Mouse (Mus musculus): ENCODE measurements around the gene Slitrk3. TPM values are rescaled to one million over a fixed set of nuclear protein-coding genes. Genes with fewer than 3 reads are reported as not detected.
"Not testable (repeated sequence)": the region's sequence is repeated elsewhere in the genome, so short reads cannot be mapped to it uniquely, and the experiment has no call there.

The Slitrk3 gene
- total RNA-seq (2014; fragmentation: Nextera tagmentation): not detected in 2 replicates
- total RNA-seq (2017): not detected in 2 replicates

- no peak for ATAC-seq (replicated peaks; ENCODE audit: low FRiP score, low TSS enrichment, poor library complexity, severe bottlenecking)
Observed at GRCm38 (mm10) chr3:73057197-73057811, at the start of gene Slitrk3. Gene Slitrk3 (minus strand): TSS chr3:73057803.

GRCm38 (mm10) chr3:73094445-73094844, 36.8 kb upstream of the Slitrk3 start:
- ATAC-seq (replicated peaks; ENCODE audit: low FRiP score, low TSS enrichment, poor library complexity, severe bottlenecking): not testable (repeated sequence)

DNA sequence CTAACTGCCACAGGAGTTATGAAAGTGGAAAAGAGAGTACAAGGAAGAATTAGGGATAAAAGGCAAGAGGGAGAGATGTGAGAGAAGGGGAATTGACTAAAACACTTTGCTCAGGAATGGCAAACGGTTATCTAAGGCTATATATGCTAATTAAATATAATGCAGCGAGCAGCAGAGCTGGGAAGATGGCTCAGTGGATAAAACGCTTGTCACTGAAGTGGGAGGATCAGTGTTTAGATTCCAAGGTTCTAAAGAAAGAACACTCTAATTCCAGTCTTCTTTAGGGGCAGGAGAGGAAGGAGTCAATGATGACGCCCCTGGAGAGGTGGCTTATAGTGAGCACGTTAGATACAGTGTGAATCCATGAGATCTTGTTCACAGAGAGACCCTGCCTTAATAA, 27.0 kb upstream of the Slitrk3 start:
- ATAC-seq (replicated peaks; ENCODE audit: low FRiP score, low TSS enrichment, poor library complexity, severe bottlenecking): no peak

GRCm38 (mm10) chr3:73065823-73066755, 8.5 kb upstream of the Slitrk3 start:
- ATAC-seq (replicated peaks; ENCODE audit: low FRiP score, low TSS enrichment, poor library complexity, severe bottlenecking): peak; percentile 78

DNA sequence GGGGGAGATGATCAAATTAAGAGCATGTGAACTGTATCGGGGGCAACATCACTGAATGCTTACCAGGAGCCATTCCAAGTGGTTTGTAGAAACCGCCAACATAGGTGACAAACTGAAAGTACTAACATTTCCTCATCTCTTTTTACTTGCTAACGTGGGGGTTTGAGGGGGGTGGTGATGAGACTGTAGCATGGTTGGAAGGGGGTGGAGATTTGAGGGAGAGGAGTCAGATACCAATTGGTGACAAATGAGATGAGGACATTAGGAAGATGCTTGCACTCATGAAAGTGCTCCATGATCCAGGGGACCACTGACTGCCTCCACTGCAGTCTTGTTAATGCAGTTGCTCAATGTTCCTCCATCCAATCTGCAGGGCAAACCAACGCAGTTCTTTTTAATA, 587 bp upstream of the Slitrk3 start:
- ATAC-seq (replicated peaks; ENCODE audit: low FRiP score, low TSS enrichment, poor library complexity, severe bottlenecking): no peak

DNA sequence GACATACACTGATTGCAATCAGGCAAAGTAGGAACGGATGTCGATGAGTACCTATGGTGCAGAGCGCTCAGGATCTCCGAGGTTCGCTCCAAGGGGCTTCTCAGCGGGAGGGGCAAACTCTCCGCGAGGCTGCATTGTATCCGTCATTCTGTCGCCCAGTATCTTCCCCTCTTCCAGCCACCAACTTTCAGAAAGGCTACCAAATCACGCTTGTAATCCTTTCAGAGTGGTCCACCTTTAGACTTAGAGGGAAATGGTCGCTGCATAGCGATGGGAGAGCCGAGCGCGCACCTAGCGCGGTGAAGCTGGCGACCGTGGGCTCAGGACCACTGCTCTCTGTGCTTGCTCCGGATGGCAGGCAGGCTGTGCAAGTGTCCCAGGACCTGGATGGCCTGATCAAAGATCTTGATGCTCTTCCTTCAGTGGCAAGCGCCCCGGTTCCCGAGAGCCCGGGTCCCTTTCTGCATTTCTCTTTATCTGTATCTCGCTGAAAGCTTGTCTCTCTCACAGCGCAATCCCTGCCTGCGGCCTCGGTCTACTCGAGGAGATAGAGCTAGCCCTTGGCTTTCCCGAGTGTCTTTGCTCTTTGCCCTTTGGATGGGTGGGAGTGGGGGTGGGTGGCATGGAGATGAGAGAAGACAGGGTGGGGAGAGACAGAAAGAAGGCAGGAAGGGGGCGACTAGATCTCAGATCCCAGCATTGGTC, 959 bp downstream of the Slitrk3 start:
- ATAC-seq (replicated peaks; ENCODE audit: low FRiP score, low TSS enrichment, poor library complexity, severe bottlenecking): no peak

DNA sequence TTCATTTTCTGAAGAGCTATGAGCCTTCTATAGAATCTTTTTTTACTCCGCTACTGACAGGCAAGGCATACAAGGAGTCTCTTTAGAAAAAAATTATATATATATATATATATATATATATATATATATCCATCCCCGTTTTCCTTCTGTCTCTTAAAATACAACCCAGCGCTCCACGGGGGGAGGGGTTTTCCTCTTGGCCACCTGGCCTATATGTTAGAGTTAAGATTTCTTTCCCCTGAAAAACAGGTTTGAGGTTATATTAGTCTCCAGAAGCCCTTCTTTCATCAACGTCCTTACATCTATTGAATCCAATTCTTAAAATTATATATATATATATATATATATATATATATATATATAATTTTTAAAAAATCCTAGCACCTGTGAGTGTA, 1.6 kb downstream of the Slitrk3 start:
- ATAC-seq (replicated peaks; ENCODE audit: low FRiP score, low TSS enrichment, poor library complexity, severe bottlenecking): no peak

DNA sequence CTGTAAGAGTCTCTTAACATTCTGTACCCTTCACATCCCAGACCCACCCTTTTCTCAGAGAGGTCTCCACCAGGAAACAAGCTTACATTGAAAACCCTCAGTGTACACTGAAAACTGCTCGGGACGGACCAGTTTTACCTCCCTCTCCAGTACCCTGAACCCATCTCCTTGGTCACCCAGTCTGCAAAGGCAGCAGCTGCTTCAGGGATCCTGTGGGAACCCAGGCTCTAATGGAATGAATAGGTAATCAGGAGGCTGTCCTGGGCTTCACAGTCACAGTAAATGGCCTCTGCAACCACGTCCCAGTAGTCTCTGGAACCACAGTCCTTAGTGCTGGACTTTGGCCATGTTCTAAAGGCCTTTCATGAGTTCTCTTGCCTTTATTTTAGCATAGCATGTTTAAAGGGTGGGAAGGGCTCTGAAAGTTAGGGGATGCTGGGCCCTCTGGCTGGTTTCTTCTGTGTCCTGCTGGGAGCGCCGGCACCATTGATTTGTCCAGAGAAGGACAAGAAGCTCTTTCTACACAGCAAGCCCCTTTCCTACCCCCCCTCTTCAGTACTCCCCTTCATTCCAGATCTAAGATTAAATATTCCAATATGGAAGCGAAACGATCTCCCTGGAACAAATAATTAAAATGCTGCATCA, 2.1 kb downstream of the Slitrk3 start:
- no peak for ATAC-seq (replicated peaks; ENCODE audit: low FRiP score, low TSS enrichment, poor library complexity, severe bottlenecking)

GRCm38 (mm10) chr3:73053451-73053931, 4.1 kb downstream of the Slitrk3 start:
- ATAC-seq (replicated peaks; ENCODE audit: low FRiP score, low TSS enrichment, poor library complexity, severe bottlenecking): no peak

GRCm38 (mm10) chr3:73046248-73046647, 11.4 kb downstream of the Slitrk3 start:
- peak; percentile 81 for ATAC-seq (replicated peaks; ENCODE audit: low FRiP score, low TSS enrichment, poor library complexity, severe bottlenecking)

GRCm38 (mm10) chr3:73042256-73042655, 15.3 kb downstream of the Slitrk3 start:
- ATAC-seq (replicated peaks; ENCODE audit: low FRiP score, low TSS enrichment, poor library complexity, severe bottlenecking): no peak

DNA sequence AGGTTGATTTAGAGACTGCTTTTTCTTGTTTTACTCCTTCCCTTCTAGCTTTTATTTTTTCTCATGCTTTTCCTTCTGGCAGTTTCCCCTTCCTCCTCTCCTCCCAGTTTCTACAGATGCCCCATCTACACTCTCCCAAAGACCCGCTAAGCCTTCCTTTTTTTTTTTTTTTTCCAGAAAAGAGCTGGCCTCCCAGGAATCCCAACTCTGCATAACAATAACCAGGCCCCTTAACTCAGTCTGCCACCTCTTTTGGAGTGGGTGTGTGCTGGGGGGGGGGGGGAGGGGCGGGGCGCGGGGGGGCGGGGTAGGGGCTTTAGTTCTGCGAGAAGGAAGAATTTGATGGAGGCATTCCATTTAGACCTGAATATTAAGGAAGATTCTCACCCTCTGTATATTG, 51.6 kb downstream of the Slitrk3 start:
- ATAC-seq (replicated peaks; ENCODE audit: low FRiP score, low TSS enrichment, poor library complexity, severe bottlenecking): no peak

- no peak for ATAC-seq (replicated peaks; ENCODE audit: low FRiP score, low TSS enrichment, poor library complexity, severe bottlenecking)
Observed at GRCm38 (mm10) chr3:73002933-73003696, 54.5 kb downstream of the Slitrk3 start.

DNA sequence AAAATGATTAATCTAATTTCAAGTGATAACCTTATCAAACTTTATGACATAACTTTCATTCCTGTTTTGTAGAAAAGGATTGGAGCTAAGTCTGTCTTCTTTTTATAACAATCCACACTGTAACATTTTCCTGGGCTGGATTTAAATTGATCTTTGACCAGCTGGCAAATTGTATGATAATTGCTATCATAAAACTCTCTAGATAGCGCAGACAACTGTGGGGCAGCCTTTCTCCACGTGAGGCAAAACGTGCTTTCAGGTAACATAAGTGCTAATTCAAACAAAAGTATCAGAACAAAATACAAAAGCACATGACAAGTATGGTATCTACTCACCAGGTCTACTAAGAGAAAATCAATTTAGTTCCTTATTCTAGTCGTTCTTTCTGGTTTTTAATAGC, 60.1 kb downstream of the Slitrk3 start:
- no peak for ATAC-seq (replicated peaks; ENCODE audit: low FRiP score, low TSS enrichment, poor library complexity, severe bottlenecking)

Other genes with a start within 250 kb of the Slitrk3 start
- gene Sis, start 89.9 kb downstream of the Slitrk3 start, total RNA-seq (2014; fragmentation: Nextera tagmentation): not detected in 2 replicates
- not detected in 2 replicates for gene Sis, start 89.9 kb downstream of the Slitrk3 start, total RNA-seq (2017)